Mouse (Mus musculus) embryonic facial prominence, embryonic 10.5 days (tissue): Measurements from ENCODE around the gene Tulp1. TPM values are rescaled to one million over a fixed set of nuclear protein-coding genes. Genes with fewer than 3 reads are reported as not detected.
A peak's percentile ranks its signal among the peaks of the same experiment; 100 is the strongest.
"Not testable (repeated sequence)": the region's sequence is repeated elsewhere in the genome, so short reads cannot be mapped to it uniquely, and the experiment has no call there.

Experiments used
- DNase-seq: peaks from one replicate; pipeline ENCODE4 v3.0.0-alpha.2; 2017; ENCODE audit warnings: low spot score
- H3K27ac ChIP-seq: fragments of 300-500 bp; sonication (generic); replicated peaks from 2 replicates; pipeline ENCODE4 v1.5.1; 2016; ENCODE audit warnings: mild to moderate bottlenecking
- H3K27me3 ChIP-seq: fragments of 300-500 bp; sonication (generic); replicated peaks from 2 replicates; pipeline ENCODE4 v1.6.1; 2016; ENCODE audit warnings: low read depth, mild to moderate bottlenecking; ENCODE audit not compliant: poor library complexity, severe bottlenecking
- H3K36me3 ChIP-seq: fragments of 300-500 bp; sonication (generic); replicated peaks from 2 replicates; pipeline ENCODE4 v1.6.1; 2016; ENCODE audit warnings: mild to moderate bottlenecking, moderate library complexity
- H3K4me1 ChIP-seq: fragments of 300-500 bp; sonication (generic); 2 replicates; pipeline ENCODE4 v1.6.1; 2016
- H3K4me3 ChIP-seq: fragments of 300-500 bp; sonication (generic); 2 replicates; pipeline ENCODE4 v1.5.1; 2016; ENCODE audit warnings: mild to moderate bottlenecking, moderate library complexity
- H3K9me3 ChIP-seq: fragments of 300-500 bp; sonication (generic); 2 replicates; pipeline ENCODE4 v1.6.1; 2016; ENCODE audit warnings: mild to moderate bottlenecking
- WGBS: fragments of 180-500 bp; shearing (Covaris S2); methylation state at CpG from one replicate; pipeline ENCODE4 v1.1.7; 2016; 5-methylcytosine and 5-hydroxymethylcytosine counted together
- polyA plus RNA-seq: library from polyadenylated mRNA; unstranded; fragments of >200 nt; fragmentation: Nextera tagmentation; extraction: Ambion mirVana; gene quantifications from 2 replicates; pipeline ENCODE4 v1.2.1, GENCODE M21; 2016

The Tulp1 gene
- polyA plus RNA-seq, 1 experiment from 2014 or later = 4.9 TPM

DNA sequence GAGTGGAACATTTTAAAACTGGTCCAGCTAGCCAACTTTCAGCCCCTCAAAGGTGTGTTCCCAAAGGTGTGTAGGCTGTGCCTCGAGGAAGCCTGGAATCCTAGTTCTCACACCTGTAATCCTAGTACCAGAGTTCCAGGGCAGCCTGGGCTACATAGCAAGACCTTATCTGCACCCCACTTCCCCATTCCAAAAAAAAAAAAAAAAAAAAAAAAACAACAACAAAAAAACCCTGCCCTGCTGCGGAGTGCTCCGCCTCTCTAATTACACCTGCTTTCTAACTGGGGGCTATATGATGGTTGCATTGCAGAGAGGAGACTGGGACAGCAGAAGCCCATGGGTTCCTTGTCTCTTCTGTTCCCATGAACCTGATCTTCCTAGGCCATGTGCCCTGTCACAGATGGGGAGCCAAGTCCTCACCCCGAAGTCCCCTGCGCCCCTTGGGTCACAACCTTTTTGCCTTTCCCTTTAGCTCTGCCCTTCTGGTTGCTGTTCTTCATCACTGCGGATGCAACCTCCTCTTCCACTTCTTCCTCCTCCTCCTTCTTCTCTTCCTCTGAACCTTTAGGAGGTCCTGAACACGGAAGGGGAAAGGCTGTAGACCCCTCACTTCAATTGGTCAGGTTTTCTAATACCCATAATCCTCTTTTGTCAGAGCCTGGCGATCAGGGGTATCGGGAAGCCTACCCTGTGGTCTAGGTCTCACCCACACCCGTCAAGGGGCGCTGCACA, 2.9 kb downstream of the Tulp1 start:
- no peaks in the 10 kb centered on the region; the same call in 1 of the 2 replicates for H3K9me3 ChIP-seq
- DNase-seq = no peak
- H3K4me3 ChIP-seq = peak overlapping the region; percentile 56
- H3K27ac ChIP-seq = peak overlapping the region; percentile 71
- no peaks in the 10 kb centered on the region for H3K36me3 ChIP-seq
- WGBS = 33% methylated on average over 11 of the region's 11 CpGs
- peaks cover 50% of the 10 kb centered on the region for H3K4me1 ChIP-seq
- H3K27me3 ChIP-seq = peaks cover 93% of the 10 kb centered on the region

DNA sequence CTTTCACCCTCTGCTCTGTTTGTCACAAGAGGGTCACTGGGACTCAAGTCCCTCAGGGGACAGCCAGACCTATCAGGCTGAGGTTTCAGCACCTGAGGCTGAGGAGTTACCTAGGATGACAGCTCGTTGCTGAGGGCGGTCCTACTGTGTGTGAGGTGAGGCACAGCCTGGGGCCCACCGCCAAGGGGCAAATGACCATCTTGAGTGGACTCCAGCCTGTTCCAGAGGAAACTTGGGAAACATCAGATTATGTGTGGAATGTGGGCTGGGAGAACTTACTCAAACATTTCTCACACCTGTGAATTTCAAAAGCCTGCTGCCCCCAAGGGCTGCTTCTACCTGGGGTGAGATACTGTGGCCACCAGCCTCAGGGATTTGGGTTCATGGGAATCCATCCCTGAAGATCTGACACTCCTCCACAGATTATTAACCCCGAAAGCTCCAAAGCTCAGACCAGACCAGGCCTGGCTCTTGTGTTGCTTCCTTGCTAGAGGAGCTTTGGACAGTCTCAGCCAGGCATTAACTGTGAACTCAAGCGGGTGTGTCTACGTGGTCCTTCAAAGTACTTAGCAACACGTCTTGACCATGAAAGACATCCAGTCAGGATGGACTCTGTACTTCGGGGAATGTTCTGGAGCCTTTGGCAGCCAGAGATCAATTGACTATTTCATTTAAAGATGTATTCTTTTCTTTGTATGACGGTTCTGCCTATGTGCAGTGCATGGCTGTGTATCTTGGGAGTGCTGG, 4.3 kb downstream of the Tulp1 start:
- 84% methylated on average over 9 of the region's 9 CpGs for WGBS
- peaks cover 99% of the 10 kb centered on the region for H3K27me3 ChIP-seq
- DNase-seq = no peak
- H3K9me3 ChIP-seq = no peaks in the 10 kb centered on the region; the same call in 1 of the 2 replicates
- no peak overlapping the region for H3K27ac ChIP-seq
- H3K4me3 ChIP-seq = no peak overlapping the region
- H3K4me1 ChIP-seq = peaks cover 55% of the 10 kb centered on the region
- H3K36me3 ChIP-seq = no peaks in the 10 kb centered on the region

DNA sequence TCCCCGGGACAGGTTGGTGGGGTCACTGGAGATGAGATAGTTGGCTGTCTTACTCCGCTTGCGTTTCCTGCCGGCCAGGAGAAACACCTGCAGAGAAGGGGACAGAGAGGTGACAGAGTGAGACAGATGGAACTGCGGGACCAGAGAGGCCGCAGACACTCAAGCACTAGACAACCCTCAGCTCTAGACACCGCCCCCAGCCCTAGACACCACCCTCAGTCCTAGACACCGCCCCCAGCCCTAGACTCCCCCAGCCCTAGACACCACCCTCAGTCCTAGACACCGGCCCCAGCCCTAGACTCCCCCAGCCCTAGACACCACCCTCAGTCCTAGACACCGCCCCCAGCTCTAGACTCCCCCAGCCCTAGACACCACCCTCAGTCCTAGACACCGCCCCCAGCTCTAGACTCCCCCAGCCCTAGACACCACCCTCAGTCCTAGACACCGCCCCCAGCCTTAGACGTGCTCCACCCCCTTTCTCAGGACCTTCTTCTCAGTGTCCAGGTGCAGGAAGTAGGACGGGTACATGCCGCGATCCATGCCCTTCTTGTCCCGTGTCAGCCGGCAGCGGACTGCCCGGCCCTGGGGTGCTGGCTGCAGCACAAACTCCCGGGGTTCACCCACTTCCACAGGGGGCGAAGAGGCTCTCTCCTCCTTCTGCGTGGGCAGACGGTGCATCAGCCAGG, 6.3 kb downstream of the Tulp1 start:
- H3K9me3 ChIP-seq, DNase-seq, H3K27ac ChIP-seq, H3K36me3 ChIP-seq: not testable (repeated sequence)
- 14% methylated on average over 24 of the region's 24 CpGs for WGBS
- peaks cover 40% of the 10 kb centered on the region for H3K4me1 ChIP-seq
- H3K27me3 ChIP-seq = peaks cover 90% of the 10 kb centered on the region
- 0 out of 2 replicates have a peak overlapping the region, but pooled peaks have one; percentile 12 for H3K4me3 ChIP-seq

DNA sequence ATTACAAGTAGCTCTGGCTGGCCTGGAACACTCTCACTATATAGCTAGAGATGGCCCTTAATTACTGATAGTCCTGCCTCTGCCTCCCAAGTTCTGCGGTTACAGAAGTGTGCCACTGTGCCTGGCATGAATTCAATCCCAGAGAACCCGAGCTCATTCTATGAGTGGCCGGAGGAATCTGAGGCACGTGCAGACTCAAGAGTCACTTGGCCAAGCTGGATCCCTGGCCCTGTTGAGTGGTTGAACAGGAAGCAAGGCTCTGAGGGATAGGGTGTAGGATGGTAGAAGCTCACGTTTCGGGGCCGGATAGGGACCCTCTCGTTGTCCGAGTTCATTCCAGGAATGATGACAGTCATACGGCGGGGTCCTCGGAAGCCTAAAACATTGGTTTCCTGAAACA, 9.2 kb downstream of the Tulp1 start:
- no peaks in the 10 kb centered on the region for H3K36me3 ChIP-seq
- no peak for DNase-seq
- H3K4me3 ChIP-seq = no peak overlapping the region
- peaks cover 42% of the 10 kb centered on the region for H3K4me1 ChIP-seq
- H3K27ac ChIP-seq = no peak overlapping the region
- H3K9me3 ChIP-seq = peaks cover 3% of the 10 kb centered on the region; the same call in 1 of the 2 replicates
- WGBS = 90% methylated on average over 12 of the region's 12 CpGs
- peaks cover 85% of the 10 kb centered on the region for H3K27me3 ChIP-seq

DNA sequence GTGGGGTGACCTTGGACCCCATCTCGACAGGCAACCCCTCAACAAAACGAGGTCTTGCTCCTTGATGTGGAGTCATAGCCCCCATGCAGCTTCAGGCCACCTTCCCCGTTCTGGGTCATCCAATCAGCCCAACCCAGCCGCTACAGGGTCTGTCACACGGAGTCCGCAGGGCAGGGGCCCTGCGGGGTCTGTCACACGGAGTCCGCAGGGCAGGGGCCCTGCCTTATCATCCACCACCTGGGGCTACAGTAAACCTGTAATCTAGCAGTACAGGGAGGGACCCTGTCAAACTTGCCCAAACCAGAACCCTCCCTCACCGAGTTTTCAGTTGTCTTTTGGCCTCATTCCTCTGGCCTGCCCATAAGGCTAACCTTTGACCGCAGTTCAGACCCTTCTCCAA, 13.0 kb downstream of the Tulp1 start:
- Histone ChIP-seq H3K27me3 (peaks cover 61% of the 10 kb centered on the region), H3K36me3 (0 out of 2 replicates have a peak, but pooled peaks cover 2% of the 10 kb centered on the region), H3K4me1 (peaks cover 62% of the 10 kb centered on the region), H3K9me3 (0 out of 2 replicates have a peak, but pooled peaks cover 3% of the 10 kb centered on the region), H3K27ac (peak overlapping the region; percentile 96), H3K4me3 (peak overlapping the region; percentile 91)
- WGBS = 6% methylated on average over 11 of the region's 11 CpGs
- no peak for DNase-seq

DNA sequence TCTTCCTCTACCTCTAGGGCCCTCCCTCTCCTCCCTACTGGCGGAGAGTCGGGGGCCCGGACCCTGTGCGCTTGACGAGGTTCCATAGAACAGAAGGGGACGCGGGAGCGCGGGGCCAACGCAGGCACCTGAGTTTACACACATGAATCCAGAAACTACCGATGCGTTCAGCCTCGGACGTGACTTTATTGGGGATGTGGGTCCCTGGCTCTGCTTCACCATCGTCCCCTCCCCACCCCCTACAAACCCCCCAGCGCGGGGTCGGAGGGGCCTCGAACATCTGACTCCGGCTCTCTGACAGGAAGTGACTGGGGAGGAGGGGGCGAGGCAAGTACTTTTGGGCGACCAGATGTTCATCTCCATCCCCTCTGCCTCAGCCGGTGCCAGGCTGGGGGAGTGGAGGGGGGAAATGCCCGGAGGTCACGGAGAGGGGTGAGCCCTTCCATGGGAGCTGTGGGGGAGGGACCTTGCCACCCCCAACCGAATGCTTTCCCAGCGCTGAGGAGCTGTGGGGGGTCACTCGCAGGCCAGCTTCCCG, 13.6 kb downstream of the Tulp1 start:
- Histone ChIP-seq H3K36me3 (0 out of 2 replicates have a peak, but pooled peaks cover 2% of the 10 kb centered on the region), H3K27ac (peak overlapping the region; percentile 96), H3K9me3 (0 out of 2 replicates have a peak, but pooled peaks cover 3% of the 10 kb centered on the region), H3K4me1 (peaks cover 66% of the 10 kb centered on the region), H3K4me3 (peak overlapping the region; percentile 91), H3K27me3 (peaks cover 57% of the 10 kb centered on the region)
- peak; percentile 76 for DNase-seq
- 2% methylated on average over 29 of the region's 29 CpGs for WGBS

DNA sequence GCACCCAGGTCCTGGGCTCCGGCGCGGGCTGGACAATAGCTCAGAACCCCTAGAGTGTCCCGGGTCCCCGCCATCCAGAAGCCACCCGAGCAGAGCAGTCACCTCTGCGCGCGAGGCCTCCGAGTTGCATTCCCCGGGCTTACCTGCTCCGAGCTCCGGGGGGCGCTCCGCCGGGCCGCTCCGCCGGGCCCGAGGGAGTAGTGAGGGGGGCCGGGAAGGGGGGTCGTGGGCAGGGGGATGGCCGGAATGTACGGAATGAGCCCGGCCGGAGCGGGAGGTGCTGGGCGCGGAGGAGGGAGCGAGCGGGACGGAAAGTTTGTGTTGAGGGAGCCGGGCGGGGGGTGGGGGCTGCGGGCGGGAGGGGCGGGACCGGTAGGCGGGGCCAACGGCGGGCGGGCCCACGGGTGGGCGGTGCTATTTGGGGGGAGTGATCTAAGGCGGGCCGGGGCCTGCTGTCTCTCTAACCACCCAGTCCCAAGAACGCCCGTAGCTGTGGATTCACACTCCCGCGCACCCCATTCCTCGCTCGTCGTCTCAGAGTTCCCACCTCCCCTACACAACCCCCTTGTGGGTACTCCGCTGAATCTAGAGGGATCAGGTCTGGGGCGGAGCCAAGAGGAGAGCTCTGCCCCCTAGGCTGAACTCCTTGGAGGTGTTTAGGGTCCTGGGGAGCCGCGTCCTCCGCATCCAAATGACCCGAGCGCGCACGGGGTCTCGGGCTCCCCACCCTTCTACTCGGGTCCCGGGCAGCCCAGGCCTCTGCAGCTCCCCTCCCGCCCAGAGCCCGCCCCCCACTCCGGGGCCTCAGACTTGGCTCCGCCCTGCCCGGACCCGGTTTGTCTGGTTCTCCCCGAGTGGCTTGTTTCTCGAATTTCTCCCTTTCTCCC, 14.3 kb downstream of the Tulp1 start, which contains the start of gene Tead3:
Tead3 (minus strand) TSS at position 352 of the 887 bp plus-strand sequence.
- Histone ChIP-seq H3K4me3 (peak within 1 kb of the TSS; percentile 91), H3K9me3 (0 out of 2 replicates have a peak, but pooled peaks cover 3% of the 10 kb centered on the region), H3K27me3 (peaks cover 55% of the 10 kb centered on the region), H3K36me3 (0 out of 2 replicates have a peak, but pooled peaks cover 2% of the 10 kb centered on the region), H3K4me1 (peaks cover 69% of the 10 kb centered on the region), H3K27ac (peak within 1 kb of the TSS; percentile 96)
- DNase-seq = peak; percentile 95
- under 1% methylated on average over 73 of the region's 73 CpGs for WGBS

DNA sequence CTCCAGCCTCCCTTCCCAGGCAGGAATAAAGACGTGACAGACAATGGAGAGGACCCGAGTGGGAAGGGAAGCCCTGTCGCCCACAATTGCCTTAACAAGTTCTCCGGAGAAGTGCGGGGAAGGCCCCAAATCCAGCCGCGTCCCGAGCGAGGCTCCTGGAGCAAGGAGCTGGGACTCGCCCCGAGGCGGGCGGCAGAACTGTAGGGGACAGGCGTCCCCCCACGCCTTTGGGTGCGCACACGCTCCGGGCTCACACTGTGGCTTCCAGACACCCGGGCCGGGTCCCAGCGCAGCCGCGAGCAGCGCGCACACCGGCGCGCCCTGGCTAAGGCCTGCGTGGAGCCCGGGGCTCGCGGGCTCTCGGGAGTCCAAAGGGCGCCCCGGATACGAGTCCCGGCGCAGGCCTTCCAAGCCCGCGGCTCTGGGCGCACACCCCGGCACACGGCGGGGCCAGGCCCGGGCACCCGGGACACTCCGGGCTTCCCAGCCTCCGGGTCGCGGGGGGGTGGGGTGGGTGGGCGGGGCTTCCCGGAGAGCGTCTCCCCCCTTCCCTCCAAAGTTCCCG, 15.0 kb downstream of the Tulp1 start:
- under 1% methylated on average over 54 of the region's 54 CpGs for WGBS
- Histone ChIP-seq H3K4me1 (peaks cover 77% of the 10 kb centered on the region), H3K9me3 (0 out of 2 replicates have a peak, but pooled peaks cover 3% of the 10 kb centered on the region), H3K27me3 (peaks cover 55% of the 10 kb centered on the region), H3K27ac (peak overlapping the region; percentile 96), H3K4me3 (peak overlapping the region; percentile 91), H3K36me3 (0 out of 2 replicates have a peak, but pooled peaks cover 2% of the 10 kb centered on the region)
- DNase-seq = peak; percentile 68

DNA sequence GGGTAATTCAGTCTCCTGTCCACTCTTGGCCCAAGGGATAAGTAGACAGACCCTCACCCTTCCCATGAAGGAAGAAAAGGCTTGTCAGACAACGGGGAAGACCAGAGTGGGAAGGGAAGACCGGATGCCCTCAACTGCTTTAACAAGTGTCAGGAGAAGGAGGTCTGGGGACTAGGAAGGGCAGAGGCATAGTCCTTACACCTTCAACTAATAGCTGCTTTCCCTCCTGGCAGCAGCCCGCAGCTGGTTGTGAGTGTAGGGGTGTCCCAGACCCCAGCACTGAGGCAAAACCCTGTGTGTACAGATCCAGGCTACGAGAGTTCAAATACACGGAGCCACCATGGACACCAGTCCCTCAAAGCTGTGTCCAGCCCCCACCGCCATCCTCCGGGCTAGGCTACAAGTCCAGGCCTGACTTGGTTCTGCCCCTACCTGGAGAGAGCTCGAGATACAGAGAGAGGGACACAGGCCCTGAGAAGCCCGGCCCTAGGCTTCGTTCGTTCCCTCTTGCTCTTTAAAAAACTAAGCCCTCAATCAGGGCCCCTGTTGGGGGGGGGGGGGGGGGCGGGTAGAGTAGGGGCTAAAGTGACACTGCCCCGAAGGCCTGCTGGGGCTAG, 15.7 kb downstream of the Tulp1 start:
- H3K27ac ChIP-seq = peak overlapping the region; percentile 96
- peaks cover 83% of the 10 kb centered on the region for H3K4me1 ChIP-seq
- H3K36me3 ChIP-seq = 0 out of 2 replicates have a peak, but pooled peaks cover 2% of the 10 kb centered on the region
- 6% methylated on average over 13 of the region's 13 CpGs for WGBS
- peak; percentile 62 for DNase-seq
- H3K27me3 ChIP-seq = peaks cover 60% of the 10 kb centered on the region
- 0 out of 2 replicates have a peak, but pooled peaks cover 3% of the 10 kb centered on the region for H3K9me3 ChIP-seq
- peak overlapping the region; percentile 91 for H3K4me3 ChIP-seq

DNA sequence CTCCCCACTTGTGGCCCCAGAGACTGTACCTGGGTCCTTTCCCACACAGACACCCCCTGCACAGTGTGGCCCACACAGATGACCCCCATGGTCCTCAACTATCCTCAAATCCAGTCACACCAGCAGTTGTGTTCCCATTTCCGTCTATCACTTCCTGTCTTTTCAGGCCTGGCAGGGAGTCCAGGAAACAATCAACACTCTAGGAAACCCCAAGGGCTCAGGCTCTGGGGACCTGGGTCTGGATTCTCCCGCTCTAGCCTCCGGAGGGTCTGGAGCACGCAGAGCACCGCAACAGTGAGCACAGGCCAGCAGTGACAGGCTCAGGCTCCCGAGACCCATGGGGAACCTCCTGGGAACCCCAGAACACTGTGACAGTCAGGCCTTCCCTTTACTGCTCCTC, 16.8 kb downstream of the Tulp1 start:
- H3K4me3 ChIP-seq = peak overlapping the region; percentile 91
- 0 out of 2 replicates have a peak, but pooled peaks cover 2% of the 10 kb centered on the region for H3K36me3 ChIP-seq
- H3K27me3 ChIP-seq = peaks cover 51% of the 10 kb centered on the region
- H3K4me1 ChIP-seq = peaks cover 94% of the 10 kb centered on the region
- H3K27ac ChIP-seq = peak overlapping the region; percentile 96
- H3K9me3 ChIP-seq = no peaks in the 10 kb centered on the region
- WGBS = 33% methylated on average over 6 of the region's 6 CpGs
- DNase-seq = no peak
